Mouse (Mus musculus): Measurements from ENCODE around the gene Nat8f2. TPM values are rescaled to one million over a fixed set of nuclear protein-coding genes. Genes with fewer than 3 reads are reported as not detected.
"Not testable (repeated sequence)": the region's sequence is repeated elsewhere in the genome, so short reads cannot be mapped to it uniquely, and the experiment has no call there.

Gene Nat8f2
- total and polyA plus RNA-seq, 3 experiments, result 0.06 to 0.12 TPM; not detected in 1

DNA sequence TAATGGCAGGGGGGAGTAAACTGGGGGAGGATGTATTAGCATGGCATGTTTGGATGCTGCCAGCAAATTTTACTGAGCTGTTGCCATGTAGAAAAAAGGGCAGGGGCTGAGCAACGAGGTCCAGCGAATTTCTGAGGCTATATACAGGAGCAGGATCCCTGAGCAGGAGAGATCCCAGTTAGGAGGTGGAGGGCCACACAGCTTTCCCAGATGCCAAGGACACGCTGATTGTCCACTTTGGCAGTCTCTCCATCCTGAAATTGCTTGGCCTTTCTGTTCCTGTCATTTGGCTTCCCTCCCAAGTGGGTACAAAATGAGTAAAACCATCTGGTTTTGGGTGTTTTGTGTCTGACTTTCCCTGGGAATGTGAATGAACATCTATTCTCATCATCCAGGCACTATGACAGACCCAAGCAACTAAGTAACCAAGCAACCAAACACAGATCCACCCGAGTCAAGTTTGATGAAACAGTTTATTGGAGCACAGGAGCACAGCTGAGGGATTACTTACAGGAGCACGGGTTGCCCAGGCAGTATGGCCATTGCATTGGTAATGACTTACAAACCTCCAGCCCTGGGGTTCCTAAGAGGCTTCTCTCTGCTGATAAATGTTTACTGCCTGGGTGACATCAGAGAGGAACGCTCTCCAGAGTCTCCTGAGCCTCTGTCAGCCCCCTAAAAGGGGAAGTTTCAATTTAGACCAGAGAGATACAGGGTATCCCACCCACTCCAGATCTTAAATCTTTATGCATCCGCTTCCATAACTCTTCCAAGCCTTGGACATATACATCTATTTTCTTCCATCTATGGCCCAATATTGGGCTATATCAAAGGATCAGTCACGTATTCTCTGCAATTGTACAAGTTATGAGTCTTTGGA is 29.9 kb upstream of the Nat8f2 start:
- H3K4me1 ChIP-seq (ENCODE audit: control insufficient read depth in 1 of 2, insufficient read depth in 2 of 2, low read length in 2 of 2); H3K36me3 ChIP-seq (ENCODE audit: control insufficient read depth in 1 of 2, insufficient read depth in 2 of 2, low read length in 2 of 2): not testable (repeated sequence)
- peak in 1 of 2 experiments; percentile 30; a peak in 1 of 4 replicates for TF ChIP-seq EP300 (IDR thresholded peaks at IDR 0.05; ENCODE audit: low read depth in 1 of 2, low read length in 2 of 2)

DNA sequence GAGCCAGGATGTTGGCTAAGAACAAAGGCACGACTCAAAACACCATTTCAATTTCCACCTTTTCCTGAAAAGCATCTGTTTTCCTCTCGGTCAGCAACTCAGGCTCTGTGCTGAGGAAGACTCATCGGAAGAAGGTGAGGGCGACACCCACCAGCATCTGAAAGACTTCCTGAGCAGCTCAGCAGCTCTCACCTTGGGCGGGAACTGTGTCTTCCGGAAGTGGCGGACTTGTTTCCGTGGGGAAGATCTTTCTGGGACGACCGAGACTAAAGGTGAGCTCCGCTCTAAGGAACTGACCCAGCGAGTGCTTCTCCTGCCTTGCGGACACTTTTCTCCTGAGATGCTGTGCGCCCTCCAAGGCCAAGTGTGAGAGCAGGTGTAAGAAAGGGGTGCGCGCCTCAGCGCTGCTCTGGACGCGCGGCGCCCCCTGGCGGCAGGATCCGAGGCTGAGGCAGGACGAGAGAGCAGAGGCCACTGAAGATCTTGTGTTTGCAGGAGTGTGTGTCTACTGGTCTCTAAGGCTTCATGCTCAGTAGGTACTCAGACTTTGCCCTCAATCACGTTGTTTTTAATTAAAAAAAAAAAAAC is 26.2 kb upstream of the Nat8f2 start:
- not testable (repeated sequence) for DNase-seq (ENCODE audit: low read depth, low spot score); H3K4me3 ChIP-seq (ENCODE audit: control insufficient read depth in 1 of 2, insufficient read depth in 1 of 2, low read depth in 2 of 2, low read length in 2 of 2); H3K79me2 ChIP-seq (ENCODE audit: control insufficient read depth, insufficient read depth, low read length, poor library complexity); H3K27me3 ChIP-seq (ENCODE audit: control insufficient read depth in 1 of 2, insufficient read depth in 2 of 2, low read length in 2 of 2); H3K27ac ChIP-seq (ENCODE audit: control insufficient read depth, low read depth, low read length); H3K9me3 ChIP-seq (replicated peaks; ENCODE audit: insufficient read depth, low read length); H3K9ac ChIP-seq (ENCODE audit: control insufficient read depth, low read depth, low read length, poor library complexity, severe bottlenecking); H3K4me1 ChIP-seq (ENCODE audit: control insufficient read depth in 1 of 2, insufficient read depth in 2 of 2, low read length in 2 of 2); H3K36me3 ChIP-seq (ENCODE audit: control insufficient read depth in 1 of 2, insufficient read depth in 2 of 2, low read length in 2 of 2)
- TF ChIP-seq CTCF (IDR thresholded peaks at IDR 0.05 in 2 of 3, conservative IDR thresholded peaks at IDR 0.05 in 1 of 3; ENCODE audit: control insufficient read depth in 1 of 3, insufficient read depth in 1 of 3, low read depth in 2 of 3, low read length in 3 of 3, poor library complexity in 1 of 3, severe bottlenecking in 1 of 3), result peak; percentile 49 to 55 (median 50); a peak in 5 of 6 replicates
- TF ChIP-seq RAD21 (IDR thresholded peaks at IDR 0.05; ENCODE audit: low read depth, low read length), result peak; percentile 48
- TF ChIP-seq SMC3 (IDR thresholded peaks at IDR 0.05; ENCODE audit: low read depth, low read length), result peak; percentile 55
- TF ChIP-seq ZC3H11A (IDR thresholded peaks at IDR 0.05; ENCODE audit: low read depth, low read length), result peak; percentile 29; the same call in 1 of the 2 replicates

More for the DNA sequence above, 29.9 kb upstream of the Nat8f2 start:
- not testable (repeated sequence) for H3K27me3 ChIP-seq (ENCODE audit: control insufficient read depth in 1 of 2, insufficient read depth in 2 of 2, low read length in 2 of 2); H3K4me3 ChIP-seq (ENCODE audit: control insufficient read depth in 1 of 2, insufficient read depth in 1 of 2, low read depth in 2 of 2, low read length in 2 of 2); H3K9ac ChIP-seq (ENCODE audit: control insufficient read depth, low read depth, low read length, poor library complexity, severe bottlenecking); H3K27ac ChIP-seq (ENCODE audit: control insufficient read depth, low read depth, low read length); H3K79me2 ChIP-seq (ENCODE audit: control insufficient read depth, insufficient read depth, low read length, poor library complexity); H3K9me3 ChIP-seq (replicated peaks; ENCODE audit: insufficient read depth, low read length)
- DNase-seq (ENCODE audit: low read depth, low spot score), result peak; percentile 62

DNA sequence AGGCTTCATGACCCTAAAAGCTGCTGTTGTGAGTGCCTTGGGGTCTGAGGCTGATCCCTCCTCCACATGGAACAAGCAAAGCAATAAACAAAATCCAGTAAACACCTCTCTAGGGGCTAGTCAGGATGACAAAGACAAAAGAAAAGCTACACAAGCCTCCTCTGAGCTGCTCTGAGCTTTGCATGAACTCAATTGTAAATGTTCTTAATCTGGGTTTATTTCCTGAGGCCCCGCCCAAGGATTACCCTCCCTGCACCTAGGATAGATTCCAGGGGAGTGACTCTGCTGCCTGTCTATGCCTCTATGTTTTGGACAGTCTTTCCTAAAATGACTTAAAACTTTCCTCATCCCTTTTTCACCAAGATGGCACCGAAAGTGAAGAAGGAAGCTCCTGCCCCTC is 20.0 kb upstream of the Nat8f2 start:
- H3K4me3 ChIP-seq (ENCODE audit: control insufficient read depth in 1 of 2, insufficient read depth in 1 of 2, low read depth in 2 of 2, low read length in 2 of 2), result no peak overlapping the region
- no peak for DNase-seq (ENCODE audit: low read depth, low spot score)
- no peak overlapping the region for H3K9ac ChIP-seq (ENCODE audit: control insufficient read depth, low read depth, low read length, poor library complexity, severe bottlenecking)
- no peak overlapping the region for H3K27ac ChIP-seq (ENCODE audit: control insufficient read depth, low read depth, low read length)
- H3K4me1 ChIP-seq (ENCODE audit: control insufficient read depth in 1 of 2, insufficient read depth in 2 of 2, low read length in 2 of 2), result no peaks in the 10 kb centered on the region
- TF ChIP-seq MAZ (IDR thresholded peaks at IDR 0.05; ENCODE audit: low read depth, low read length), result no peak
- no peak for TF ChIP-seq POLR2AphosphoS2 (IDR thresholded peaks at IDR 0.05; ENCODE audit: low read length)
- TF ChIP-seq MAFK (IDR thresholded peaks at IDR 0.05; ENCODE audit: borderline replicate concordance, low read depth, low read length), result no peak
- no peak for TF ChIP-seq RAD21 (IDR thresholded peaks at IDR 0.05; ENCODE audit: low read depth, low read length)
- no peak for TF ChIP-seq BHLHE40 (IDR thresholded peaks at IDR 0.05; ENCODE audit: borderline replicate concordance, low read depth, low read length)
- no peak for TF ChIP-seq KAT2A (conservative IDR thresholded peaks at IDR 0.05; ENCODE audit: low read depth, low read length)
- no peak for TF ChIP-seq CTCF (IDR thresholded peaks at IDR 0.05 in 2 of 3, conservative IDR thresholded peaks at IDR 0.05 in 1 of 3; ENCODE audit: control insufficient read depth in 1 of 3, insufficient read depth in 1 of 3, low read depth in 2 of 3, low read length in 3 of 3, poor library complexity in 1 of 3, severe bottlenecking in 1 of 3)
- TF ChIP-seq HCFC1 (IDR thresholded peaks at IDR 0.05; ENCODE audit: low read depth, low read length), result no peak
- H3K27me3 ChIP-seq (ENCODE audit: control insufficient read depth in 1 of 2, insufficient read depth in 2 of 2, low read length in 2 of 2), result peaks cover 6 to 7% of the 10 kb centered on the region in 2 experiments
- no peaks in the 10 kb centered on the region for H3K36me3 ChIP-seq (ENCODE audit: control insufficient read depth in 1 of 2, insufficient read depth in 2 of 2, low read length in 2 of 2)
- no peaks in the 10 kb centered on the region for H3K9me3 ChIP-seq (replicated peaks; ENCODE audit: insufficient read depth, low read length)
- no peaks in the 10 kb centered on the region for H3K79me2 ChIP-seq (ENCODE audit: control insufficient read depth, insufficient read depth, low read length, poor library complexity)
